Comparison of ENCODE assay signal across 15 mouse cellular contexts in the genomic region with DNA sequence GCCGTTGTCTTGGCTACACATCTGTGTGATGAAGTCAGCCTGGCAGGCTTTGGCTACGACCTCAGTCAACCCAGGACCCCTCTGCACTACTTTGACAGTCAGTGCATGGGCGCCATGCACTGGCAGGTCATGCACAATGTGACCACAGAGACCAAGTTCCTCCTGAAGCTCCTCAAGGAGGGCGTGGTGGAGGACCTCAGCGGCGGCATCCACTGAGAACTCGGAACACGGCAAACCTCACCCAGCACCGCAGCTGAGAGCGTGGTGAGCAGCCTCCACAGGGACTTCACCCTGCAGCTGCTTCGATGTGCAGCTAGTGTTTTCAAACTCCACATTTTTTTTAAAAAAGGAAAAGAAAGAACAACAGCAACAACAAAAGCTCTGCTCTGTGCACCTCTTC. TPM values are rescaled to one million over a fixed set of nuclear protein-coding genes. Genes with fewer than 3 reads are reported as not detected.
DNase-seq lines count a peak whose midpoint lies in the region; ATAC-seq and TF ChIP-seq lines count a peak whose summit lies in the region.
"Had no signal": no experiment of that assay in that cellular context is flagged by ENCODE, and none has a peak within 500 bp of the region (broad histone marks: within the 10 kb centered on the region; RNA-seq: fewer than 3 reads in every experiment).

No protein-coding gene starts in this region.

- no peak overlapping the region for H3K27ac ChIP-seq in liver, embryonic 16.5 days (ENCODE audit: low read length)
- no peak overlapping the region for H3K27ac ChIP-seq in liver, embryonic 12.5 days
- H3K27ac ChIP-seq in bone marrow macrophage, adult 2 months (ENCODE audit: insufficient read depth, low read depth, low read length) = peak overlapping the region; percentile 49
- no peak overlapping the region for H3K27ac ChIP-seq in left cerebral cortex, adult 2 months
- no peak overlapping the region for H3K27ac ChIP-seq in forebrain, postnatal 0 days (ENCODE audit: low read depth, low read length)
- H3K27ac ChIP-seq: heart, embryonic 10.5 days; hindbrain, embryonic 15.5 days; kidney, embryonic 15.5 days; liver, embryonic 15.5 days; neural tube, embryonic 15.5 days had no signal

- ATAC-seq in liver, embryonic 16.5 days (ENCODE audit: low read depth) = 0 out of 2 replicates have a peak, but pooled peaks have one; percentile 20
- no peak for ATAC-seq in liver, embryonic 12.5 days
- ATAC-seq in monocyte, adult 5-6 weeks (replicated peaks; ENCODE audit: insufficient number of reproducible peaks, low FRiP score, low TSS enrichment, poor library complexity, severe bottlenecking) = peak; percentile 91
- no peak for ATAC-seq in forebrain, postnatal 0 days

- no peaks in the 10 kb centered on the region for H3K27me3 ChIP-seq in liver, embryonic 16.5 days (ENCODE audit: control insufficient read depth, insufficient read depth, low read depth, low read length)
- no peaks in the 10 kb centered on the region for H3K27me3 ChIP-seq in liver, embryonic 12.5 days (replicated peaks)
- H3K27me3 ChIP-seq in forebrain, postnatal 0 days (ENCODE audit: insufficient read depth, low read length) = no peaks in the 10 kb centered on the region
- H3K27me3 ChIP-seq: hindbrain, embryonic 15.5 days; kidney, embryonic 15.5 days; liver, embryonic 15.5 days; neural tube, embryonic 15.5 days had no signal

- TF ChIP-seq CTCF in bone marrow macrophage, adult 2 months (IDR thresholded peaks at IDR 0.05; ENCODE audit: low read depth, low read length) = no peak
- TF ChIP-seq CTCF in left cerebral cortex, adult 2 months (IDR thresholded peaks at IDR 0.05) = no peak
- no peak for TF ChIP-seq CTCF in forebrain, postnatal 0 days (IDR thresholded peaks at IDR 0.05; ENCODE audit: low read depth)

- H3K4me3 ChIP-seq in liver, embryonic 16.5 days (ENCODE audit: low read depth, low read length) = no peak overlapping the region
- H3K4me3 ChIP-seq in liver, embryonic 12.5 days = no peak overlapping the region
- H3K4me3 ChIP-seq in bone marrow macrophage, adult 2 months (ENCODE audit: insufficient read depth, low read length) = no peak overlapping the region
- H3K4me3 ChIP-seq in left cerebral cortex, adult 2 months = no peak overlapping the region
- H3K4me3 ChIP-seq in forebrain, postnatal 0 days (ENCODE audit: low read depth, low read length) = no peak overlapping the region
- H3K4me3 ChIP-seq: heart, embryonic 10.5 days; hindbrain, embryonic 15.5 days; kidney, embryonic 15.5 days; liver, embryonic 15.5 days; neural tube, embryonic 15.5 days had no signal

- WGBS in liver, embryonic 16.5 days (ENCODE audit: insufficient replicate concordance) = 57% methylated on average over 11 of the region's 11 CpGs
- 73% methylated on average over 11 of the region's 11 CpGs for WGBS in liver, embryonic 12.5 days (ENCODE audit: insufficient replicate concordance)
- 88% methylated on average over 11 of the region's 11 CpGs for WGBS in forebrain, postnatal 0 days

- H3K4me1 ChIP-seq in liver, embryonic 16.5 days (ENCODE audit: control insufficient read depth, low read depth, low read length) = no peaks in the 10 kb centered on the region
- no peaks in the 10 kb centered on the region for H3K4me1 ChIP-seq in liver, embryonic 12.5 days
- peaks cover 23% of the 10 kb centered on the region for H3K4me1 ChIP-seq in bone marrow macrophage, adult 2 months (ENCODE audit: control insufficient read depth, insufficient read depth, low read length)
- H3K4me1 ChIP-seq in forebrain, postnatal 0 days (ENCODE audit: insufficient read depth) = no peaks in the 10 kb centered on the region
- H3K4me1 ChIP-seq: heart, embryonic 10.5 days; hindbrain, embryonic 15.5 days; kidney, embryonic 15.5 days; liver, embryonic 15.5 days; neural tube, embryonic 15.5 days had no signal

- peaks cover 10% of the 10 kb centered on the region for H3K9me3 ChIP-seq in liver, embryonic 16.5 days (replicated peaks; ENCODE audit: control insufficient read depth, low read length)
- peaks cover 18% of the 10 kb centered on the region for H3K9me3 ChIP-seq in liver, embryonic 12.5 days (replicated peaks)
- no peaks in the 10 kb centered on the region for H3K9me3 ChIP-seq in forebrain, postnatal 0 days (ENCODE audit: low read length)
- H3K9me3 ChIP-seq: hindbrain, embryonic 15.5 days; kidney, embryonic 15.5 days; neural tube, embryonic 15.5 days had no signal

- no peak overlapping the region for H3K9ac ChIP-seq in liver, embryonic 16.5 days (ENCODE audit: low read depth, low read length)
- H3K9ac ChIP-seq in liver, embryonic 12.5 days = no peak overlapping the region
- no peak overlapping the region for H3K9ac ChIP-seq in forebrain, postnatal 0 days
- H3K9ac ChIP-seq: hindbrain, embryonic 15.5 days; kidney, embryonic 15.5 days; liver, embryonic 15.5 days; neural tube, embryonic 15.5 days had no signal

- intact Hi-C loops in left cerebral cortex, adult 2 months (cut with DNase I) = no loop called here

- TF ChIP-seq POLR2A in bone marrow macrophage, adult 2 months (IDR thresholded peaks at IDR 0.05; ENCODE audit: borderline replicate concordance, low read depth, low read length) = no peak

- H3K4me2 ChIP-seq in liver, embryonic 16.5 days (ENCODE audit: low read depth, low read length) = no peak overlapping the region
- no peak overlapping the region for H3K4me2 ChIP-seq in liver, embryonic 12.5 days
- H3K4me2 ChIP-seq in forebrain, postnatal 0 days (ENCODE audit: low read depth) = no peak overlapping the region
- H3K4me2 ChIP-seq: hindbrain, embryonic 15.5 days; kidney, embryonic 15.5 days; liver, embryonic 15.5 days; neural tube, embryonic 15.5 days had no signal

- DNase-seq in thymus, postnatal 25 days = peak; percentile 44
- DNase-seq in left cerebral cortex, adult 2 months (ENCODE audit: extremely low spot score in 1 of 2, low spot score in 2 of 2) = no peak
- no peak for DNase-seq in forebrain, postnatal 0 days
- DNase-seq: layer of hippocampus, postnatal 36 days; midbrain, embryonic 14.5 days; right cerebral cortex, postnatal 25 days had no signal

- peaks cover 69% of the 10 kb centered on the region for H3K36me3 ChIP-seq in liver, embryonic 16.5 days (ENCODE audit: control insufficient read depth, insufficient read depth)
- H3K36me3 ChIP-seq in liver, embryonic 12.5 days = peaks cover 83% of the 10 kb centered on the region
- H3K36me3 ChIP-seq in forebrain, postnatal 0 days (ENCODE audit: insufficient read depth) = peaks cover 38% of the 10 kb centered on the region

RNA-seq across cellular contexts. Expression of gene St3gal5, which starts 56.1 kb away (rescaled TPM):
- 199 and 206 TPM in 2 replicates for polyA plus RNA-seq in liver, embryonic 16.5 days (2015; fragmentation: Nextera tagmentation; extraction: Ambion mirVana)
- polyA plus RNA-seq in liver, embryonic 12.5 days (2016; fragmentation: Nextera tagmentation; extraction: Ambion mirVana) = 166 and 181 TPM in 2 replicates
- polyA plus RNA-seq in bone marrow macrophage, adult 2 months (2012; ENCODE audit: insufficient read depth, insufficient read length, missing spikeins) = 29.9 and 31.6 TPM in 2 replicates
- 28.9 to 43.8 TPM (median 38.3 TPM) in 3 replicates for total RNA-seq in monocyte, adult 5-6 weeks (2017)
- total RNA-seq in left cerebral cortex, adult 2 months (2021) = 100 to 1,000 TPM; 162 to 163 TPM
- 16.5 and 17.5 TPM in 2 replicates for total RNA-seq in forebrain, postnatal 0 days (2014; rRNA removed)
- 26.0 and 53.4 TPM in 2 replicates for polyA plus RNA-seq in forebrain, postnatal 0 days (2015; fragmentation: Nextera tagmentation; extraction: Ambion mirVana)

Comparison
In these comparisons a context has a peak if more than half of its experiments do, and no peak if none do; other contexts are left out.
1. ATAC-seq: peak in liver, embryonic 16.5 days (single experiment) and monocyte, adult 5-6 weeks (single experiment); none in liver, embryonic 12.5 days (single experiment) and forebrain, postnatal 0 days (single experiment).